Mouse (Mus musculus) adrenal gland (tissue): Measurements from ENCODE around the gene Gfm2.

Experiments
- intact Hi-C: fragments of 180-260 bp; cut with DNase I; formaldehyde crosslinking; loops from one replicate; pipeline ENCODE4 v1.15.1; 2025

The Gfm2 gene

GRCm38 (mm10) chr13:97225130-97225529 lies 87.4 kb downstream of the Gfm2 start:
- intact Hi-C loops: no loop called here

- intact Hi-C loops: no loop called here
These were observed 90.1 kb downstream of the Gfm2 start for GRCm38 (mm10) chr13:97227795-97228194.

- intact Hi-C loops: loop anchor here (5.0 kb wide), 1 partner anchor 797 kb away; no protein-coding TSS in a partner anchor
These were observed 92.4 kb downstream of the Gfm2 start for GRCm38 (mm10) chr13:97230101-97230500.
